Mouse (Mus musculus) gastrocnemius, postnatal 36 days (tissue): ENCODE data around the gene Apmap. TPM values are rescaled to one million over a fixed set of nuclear protein-coding genes. Genes with fewer than 3 reads are reported as not detected.

Experiments
- total RNA-seq, 2 experiments: library from RNA; stranded (reverse); gene quantifications; 2 replicates each; pipeline ENCODE4 v1.2.3; 2021

Gene Apmap
- total RNA-seq, 2 experiments from 2014 or later: 16.0 to 19.3 TPM

Other genes with a start within 250 kb of the Apmap start
- 1 to 10 TPM; 1.3 to 1.4 TPM for gene 3300002I08Rik, start 245.8 kb downstream of the Apmap start, total RNA-seq
- gene Zfp442, start 157.1 kb downstream of the Apmap start, total RNA-seq: 1 to 10 TPM; 1.4 to 2.0 TPM
- not detected for gene Zfp345, start 123.5 kb downstream of the Apmap start, total RNA-seq
- not detected for gene Cst7, start 38.2 kb downstream of the Apmap start, total RNA-seq
- 10 to 100 TPM; 10.7 to 26.5 TPM for gene Acss1, start 59.9 kb upstream of the Apmap start, total RNA-seq
- gene Vsx1, start 80.8 kb upstream of the Apmap start, total RNA-seq: not detected
- 1 to 10 TPM; 7.2 to 8.1 TPM for gene Entpd6, start 140.5 kb upstream of the Apmap start, total RNA-seq
- gene Pygb, start 178.2 kb upstream of the Apmap start, total RNA-seq: 1 to 10 TPM; 4.2 to 4.6 TPM